Mouse (Mus musculus) lung, embryonic 16.5 days (tissue): Measurements from ENCODE around the gene Flywch2. TPM values are rescaled to one million over a fixed set of nuclear protein-coding genes. Genes with fewer than 3 reads are reported as not detected.
A peak's percentile ranks its signal among the peaks of the same experiment; 100 is the strongest.

Experiments
- ATAC-seq: fragments of 200-750 bp; cut with Nextera tagmentation; 2 replicates; pipeline ENCODE4 v1.8.0; 2017; ENCODE audit warnings: low read depth, mild to moderate bottlenecking, moderate library complexity
- H3K27ac ChIP-seq: fragments of 300-500 bp; sonication (generic); 2 replicates; pipeline ENCODE4 v1.5.1; 2014; ENCODE audit warnings: mild to moderate bottlenecking, control low read depth, low read length
- H3K27me3 ChIP-seq: fragments of 300-500 bp; sonication (generic); 2 replicates; pipeline ENCODE4 v1.6.1; 2014; ENCODE audit warnings: low read depth, low read length, mixed read lengths; ENCODE audit not compliant: control insufficient read depth, insufficient read depth
- H3K36me3 ChIP-seq: fragments of 300-500 bp; sonication (generic); 2 replicates; pipeline ENCODE4 v1.6.1; 2014; ENCODE audit warnings: low read length; ENCODE audit not compliant: control insufficient read depth, insufficient read depth
- H3K4me1 ChIP-seq: fragments of 300-500 bp; sonication (generic); replicated peaks from 2 replicates; pipeline ENCODE4 v1.6.1; 2014; ENCODE audit warnings: low read length, mixed read lengths; ENCODE audit not compliant: control insufficient read depth, insufficient read depth
- H3K4me2 ChIP-seq: fragments of 300-500 bp; sonication (generic); 2 replicates; pipeline ENCODE4 v1.6.1; 2014; ENCODE audit warnings: low read depth, low read length, control low read depth
- H3K4me3 ChIP-seq: fragments of 300-500 bp; sonication (generic); 2 replicates; pipeline ENCODE4 v1.5.1; 2014; ENCODE audit warnings: mild to moderate bottlenecking, low read length, control low read depth
- H3K9ac ChIP-seq: fragments of 300-500 bp; sonication (generic); 2 replicates; pipeline ENCODE4 v1.6.1; 2014; ENCODE audit warnings: low read length, control low read depth
- H3K9me3 ChIP-seq: fragments of 300-500 bp; sonication (generic); 2 replicates; pipeline ENCODE4 v1.6.1; 2016; ENCODE audit warnings: low read length; ENCODE audit not compliant: control insufficient read depth
- WGBS: fragments of 180-500 bp; shearing (Covaris S2); extraction: QIAGEN DNeasy Blood & Tissue Kit; methylation state at CpG from one replicate; pipeline ENCODE4 v1.1.7; 2014; 5-methylcytosine and 5-hydroxymethylcytosine counted together
- polyA plus RNA-seq: library from polyadenylated mRNA; unstranded; fragments of >200 nt; fragmentation: Nextera tagmentation; extraction: Ambion mirVana; gene quantifications from 2 replicates; pipeline ENCODE4 v1.2.1, GENCODE M21; 2015

The Flywch2 gene
- 29.0 and 31.4 TPM in 2 replicates for polyA plus RNA-seq

DNA sequence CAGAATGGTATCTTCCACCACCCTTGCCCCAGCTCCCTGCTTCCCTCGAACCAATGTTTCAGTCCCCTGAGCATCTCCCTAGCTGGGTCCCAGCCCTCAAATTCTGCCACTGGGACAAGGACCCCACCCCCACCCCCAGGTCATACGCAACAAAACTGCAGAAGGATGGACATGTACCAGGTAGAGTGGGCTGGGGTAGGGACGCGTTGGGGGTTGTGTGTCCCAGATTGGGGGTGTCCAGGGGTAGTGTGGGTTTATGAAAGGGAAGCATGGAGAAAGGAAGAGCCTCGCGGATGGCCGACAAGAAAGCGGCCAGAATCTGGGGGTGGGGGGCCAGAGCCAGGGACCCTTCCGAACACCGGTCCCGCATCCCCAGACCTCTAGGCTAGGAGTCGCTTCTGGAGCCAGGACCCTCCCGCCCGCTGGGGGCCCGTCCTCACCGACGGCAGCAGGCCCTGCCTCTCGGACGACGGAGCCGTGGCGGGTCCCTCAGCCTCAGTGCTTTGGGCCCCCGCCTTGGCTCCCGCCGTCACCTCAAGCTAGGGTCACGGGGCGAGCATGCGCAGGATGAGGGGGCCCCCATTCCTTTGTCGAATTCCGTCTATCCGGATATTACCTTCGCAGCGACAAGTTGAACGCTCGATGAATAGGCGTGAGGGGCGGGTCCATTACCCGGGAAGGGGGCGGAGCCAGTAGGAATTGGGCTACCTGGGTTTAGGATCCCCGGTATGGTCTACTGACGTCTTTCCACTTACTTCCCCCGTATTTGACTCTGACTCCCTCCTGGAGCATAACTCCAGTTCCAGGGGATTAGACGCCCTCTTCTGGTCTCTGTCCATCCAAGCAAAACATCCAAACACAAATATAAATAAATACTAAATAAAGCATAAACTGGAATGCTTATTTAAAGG, at the start of gene Flywch2:
Gene Flywch2, minus strand, starts transcription at position 521 of the 911 bp plus-strand sequence.
- Histone ChIP-seq H3K4me3 (peak within 1 kb of the TSS; percentile 68), H3K4me2 (peak within 1 kb of the TSS; percentile 93), H3K9ac (peak within 1 kb of the TSS; percentile 78), H3K27ac (no peak within 1 kb of the TSS), H3K27me3 (no peaks in the 10 kb centered on the region), H3K4me1 (peaks cover 17% of the 10 kb centered on the region), H3K36me3 (no peaks in the 10 kb centered on the region), H3K9me3 (no peaks in the 10 kb centered on the region)
- ATAC-seq: peak; percentile 80
- WGBS: 1% methylated on average over 43 of the region's 43 CpGs

- 95% methylated on average over 1 of the region's 1 CpGs for WGBS
- Histone ChIP-seq H3K9me3 (0 out of 2 replicates have a peak, but pooled peaks cover 4% of the 10 kb centered on the region), H3K4me2 (no peak overlapping the region), H3K9ac (no peak overlapping the region), H3K27ac (no peak overlapping the region), H3K4me3 (no peak overlapping the region), H3K4me1 (peaks cover 12% of the 10 kb centered on the region), H3K27me3 (peaks cover 10% of the 10 kb centered on the region), H3K36me3 (peaks cover 9% of the 10 kb centered on the region)
- ATAC-seq: no peak
Observed at GRCm38 (mm10) chr17:23831201-23831600, 45.3 kb upstream of the Flywch2 start.

- under 1% methylated on average over 30 of the region's 42 CpGs for WGBS
Observed at GRCm38 (mm10) chr17:23829064-23829619, 43.3 kb upstream of the Flywch2 start, which contains the start of gene Elob. Gene Elob, minus strand, starts transcription at chr17:23829136.

GRCm38 (mm10) chr17:23828271-23829001, 42.6 kb upstream of the Flywch2 start:
- H3K36me3 ChIP-seq: peaks cover 30% of the 10 kb centered on the region
- peak overlapping the region; percentile 77 for H3K27ac ChIP-seq
- H3K9ac ChIP-seq: peak overlapping the region; percentile 94
- H3K4me2 ChIP-seq: peak overlapping the region; percentile 88
- WGBS: under 1% methylated on average over 41 of the region's 47 CpGs
- H3K9me3 ChIP-seq: 0 out of 2 replicates have a peak, but pooled peaks cover 4% of the 10 kb centered on the region
- H3K4me3 ChIP-seq: peak overlapping the region; percentile 86
- ATAC-seq: peak; percentile 75
- H3K27me3 ChIP-seq: peaks cover 6% of the 10 kb centered on the region
- peaks cover 12% of the 10 kb centered on the region for H3K4me1 ChIP-seq

More at GRCm38 (mm10) chr17:23829064-23829619, 43.3 kb upstream of the Flywch2 start, which contains the start of gene Elob:
- Histone ChIP-seq H3K27me3 (peaks cover 10% of the 10 kb centered on the region), H3K36me3 (peaks cover 24% of the 10 kb centered on the region), H3K4me1 (peaks cover 12% of the 10 kb centered on the region), H3K27ac (peak within 1 kb of the TSS; percentile 96), H3K9ac (peak within 1 kb of the TSS; percentile 94), H3K9me3 (0 out of 2 replicates have a peak, but pooled peaks cover 4% of the 10 kb centered on the region), H3K4me2 (peak within 1 kb of the TSS; percentile 88), H3K4me3 (peak within 1 kb of the TSS; percentile 86)
- peak; percentile 96 for ATAC-seq

GRCm38 (mm10) chr17:23825591-23825990, 39.7 kb upstream of the Flywch2 start:
- H3K27me3 ChIP-seq: peaks cover 1% of the 10 kb centered on the region
- peaks cover 12% of the 10 kb centered on the region for H3K4me1 ChIP-seq
- H3K9me3 ChIP-seq: 0 out of 2 replicates have a peak, but pooled peaks cover 4% of the 10 kb centered on the region
- H3K4me2 ChIP-seq: no peak overlapping the region
- H3K9ac ChIP-seq: no peak overlapping the region
- no peak overlapping the region for H3K27ac ChIP-seq
- 82% methylated on average over 4 of the region's 4 CpGs for WGBS
- no peak for ATAC-seq
- H3K36me3 ChIP-seq: peaks cover 54% of the 10 kb centered on the region
- no peak overlapping the region for H3K4me3 ChIP-seq

- peaks cover 12% of the 10 kb centered on the region for H3K4me1 ChIP-seq
- H3K27ac ChIP-seq: no peak overlapping the region
- H3K36me3 ChIP-seq: peaks cover 74% of the 10 kb centered on the region
- WGBS: 85% methylated on average over 12 of the region's 12 CpGs
- no peak for ATAC-seq
- no peak overlapping the region for H3K4me2 ChIP-seq
- peaks cover 7% of the 10 kb centered on the region for H3K9me3 ChIP-seq
- no peaks in the 10 kb centered on the region for H3K27me3 ChIP-seq
- H3K9ac ChIP-seq: no peak overlapping the region
- no peak overlapping the region for H3K4me3 ChIP-seq
Observed at GRCm38 (mm10) chr17:23823614-23824013, 37.7 kb upstream of the Flywch2 start.

DNA sequence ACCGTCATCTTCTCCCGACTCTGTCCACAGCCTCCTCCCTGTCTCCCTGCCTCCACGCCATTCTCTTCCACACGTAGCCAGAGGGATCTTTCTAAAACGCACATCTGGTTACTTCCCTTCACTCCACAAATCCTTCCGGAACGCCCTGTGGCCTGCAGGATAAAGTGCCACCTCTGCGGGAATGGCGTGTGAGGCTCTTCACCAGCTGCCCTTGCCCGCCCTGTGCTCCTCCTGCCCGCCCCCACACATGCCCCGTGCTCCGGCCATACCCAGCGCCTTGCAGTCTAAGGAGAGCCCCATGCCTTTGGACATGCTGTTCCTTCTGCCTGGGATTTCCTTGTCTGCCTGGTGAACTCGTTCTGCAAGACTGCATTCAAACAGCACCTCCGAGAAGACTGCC, 37.1 kb upstream of the Flywch2 start:
- 76% methylated on average over 16 of the region's 16 CpGs for WGBS
- no peak for ATAC-seq

DNA sequence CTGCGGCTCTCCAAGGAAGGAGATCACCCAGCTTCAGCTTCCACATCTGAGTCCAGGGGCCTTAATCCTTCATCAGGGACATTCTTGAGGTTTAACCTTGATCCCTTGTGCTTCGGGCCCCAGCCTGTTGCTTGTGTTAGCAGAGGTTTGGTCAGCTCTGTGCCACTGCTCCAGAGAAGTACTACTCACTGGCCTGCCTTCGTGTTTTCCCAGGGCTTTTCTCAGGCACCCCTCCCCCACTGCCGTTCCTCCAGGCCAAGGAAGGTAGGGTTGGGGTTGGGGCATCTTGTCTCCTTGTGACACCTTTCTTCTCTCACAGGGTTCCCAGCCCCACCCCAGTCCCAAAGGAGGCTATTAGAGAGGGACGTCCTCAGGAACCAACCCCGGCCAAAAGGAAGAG, 36.2 kb upstream of the Flywch2 start:
- Histone ChIP-seq H3K4me3 (no peak overlapping the region), H3K4me1 (peaks cover 1% of the 10 kb centered on the region; the same call in 1 of the 2 replicates), H3K9me3 (peaks cover 14% of the 10 kb centered on the region), H3K27me3 (no peaks in the 10 kb centered on the region), H3K36me3 (peaks cover 88% of the 10 kb centered on the region), H3K27ac (no peak overlapping the region), H3K4me2 (no peak overlapping the region), H3K9ac (no peak overlapping the region)
- WGBS: 67% methylated on average over 6 of the region's 6 CpGs
- no peak for ATAC-seq

More for the DNA sequence above, 37.1 kb upstream of the Flywch2 start:
- no peaks in the 10 kb centered on the region for H3K27me3 ChIP-seq
- H3K4me3 ChIP-seq: no peak overlapping the region
- H3K36me3 ChIP-seq: peaks cover 80% of the 10 kb centered on the region
- no peak overlapping the region for H3K4me2 ChIP-seq
- peaks cover 13% of the 10 kb centered on the region for H3K9me3 ChIP-seq
- H3K4me1 ChIP-seq: peaks cover 10% of the 10 kb centered on the region
- no peak overlapping the region for H3K9ac ChIP-seq
- H3K27ac ChIP-seq: no peak overlapping the region
